11 mouse cellular contexts compared by ENCODE assay signal in the genomic region with DNA sequence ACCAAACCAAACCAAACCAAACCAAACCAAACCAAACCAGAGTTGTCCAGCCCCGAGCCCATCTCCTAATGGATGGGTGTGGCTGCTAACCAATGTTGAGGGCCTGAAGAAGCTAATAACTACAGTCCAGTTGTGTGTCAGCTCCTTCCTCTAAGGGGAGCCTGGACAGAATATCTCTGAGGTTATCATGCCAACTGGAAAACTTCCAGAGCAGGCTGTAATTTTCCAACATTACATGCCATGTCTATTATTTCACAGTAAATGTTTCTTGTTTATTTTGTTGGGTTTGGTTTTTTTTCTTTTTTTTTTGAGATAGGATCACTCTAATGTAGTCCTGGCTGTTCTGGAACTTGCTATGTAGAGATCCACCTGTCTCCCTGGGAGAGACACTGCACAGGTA.
"Had no signal": no experiment of that assay in that cellular context is flagged by ENCODE, and none has a peak within 500 bp of the region (broad histone marks: within the 10 kb centered on the region; RNA-seq: fewer than 3 reads in every experiment).

No protein-coding gene starts in this region.

- H3K4me3 ChIP-seq: liver, embryonic 13.5 days had no signal

- H3K36me3 ChIP-seq: liver, embryonic 13.5 days had no signal

- H3K27me3 ChIP-seq: liver, embryonic 13.5 days had no signal

- H3K9ac ChIP-seq: liver, embryonic 13.5 days had no signal

- H3K4me2 ChIP-seq: liver, embryonic 13.5 days; midbrain, embryonic 11.5 days had no signal

- DNase-seq: kidney, adult 9 months; kidney, postnatal 10 days; kidney, postnatal 4 days; liver, embryonic 13.5 days; lung, adult 2 months; lung, postnatal 14 days; lung, postnatal 4 days; midbrain, embryonic 14.5 days; thymus, adult 18-20 months; thymus, postnatal 36 days had no signal

- H3K9me3 ChIP-seq: liver, embryonic 13.5 days had no signal

- H3K27ac ChIP-seq: liver, embryonic 13.5 days had no signal
